9 mouse cellular contexts compared by ENCODE assay signal in genomic region chr10:120270777-120271176, GRCm38 (mm10). TPM values are rescaled to one million over a fixed set of nuclear protein-coding genes. Genes with fewer than 3 reads are reported as not detected.
A peak's percentile ranks its signal among the peaks of the same experiment; 100 is the strongest.
DNase-seq lines count a peak whose midpoint lies in the region; ATAC-seq and TF ChIP-seq lines count a peak whose summit lies in the region.
"Had no signal": no experiment of that assay in that cellular context is flagged by ENCODE, and none has a peak within 500 bp of the region (broad histone marks: within the 10 kb centered on the region; RNA-seq: fewer than 3 reads in every experiment).

No protein-coding gene starts in this region.

- H3K9me3 ChIP-seq in forebrain, embryonic 11.5 days (ENCODE audit: control insufficient read depth, low read length), result no peaks in the 10 kb centered on the region
- H3K9me3 ChIP-seq in forebrain, embryonic 13.5 days (replicated peaks), result 0 out of 2 replicates have a peak, but pooled peaks cover 4% of the 10 kb centered on the region
- H3K9me3 ChIP-seq: neural tube, embryonic 13.5 days had no signal

- no peak overlapping the region for H3K4me2 ChIP-seq in forebrain, embryonic 11.5 days (ENCODE audit: low read depth, low read length, severe bottlenecking)
- H3K4me2 ChIP-seq in forebrain, embryonic 13.5 days, result no peak overlapping the region

- no peaks in the 10 kb centered on the region for H3K36me3 ChIP-seq in forebrain, embryonic 11.5 days (ENCODE audit: control insufficient read depth, insufficient read depth, low read length)
- no peaks in the 10 kb centered on the region for H3K36me3 ChIP-seq in forebrain, embryonic 13.5 days (ENCODE audit: poor library complexity, severe bottlenecking)
- H3K36me3 ChIP-seq: neural tube, embryonic 13.5 days had no signal

- ATAC-seq in forebrain, embryonic 11.5 days (replicated peaks; ENCODE audit: low FRiP score), result no peak
- no peak for ATAC-seq in forebrain, embryonic 13.5 days
- ATAC-seq in megakaryocyte-erythroid progenitor cell, adult 5-6 weeks (replicated peaks; ENCODE audit: low FRiP score, low TSS enrichment, poor library complexity, severe bottlenecking), result peak; percentile 79
- no peak for ATAC-seq in frontal cortex, adult (ENCODE audit: low TSS enrichment)

- no peaks in the 10 kb centered on the region for H3K27me3 ChIP-seq in forebrain, embryonic 11.5 days (ENCODE audit: control insufficient read depth, insufficient read depth, low read length)
- no peaks in the 10 kb centered on the region for H3K27me3 ChIP-seq in forebrain, embryonic 13.5 days
- H3K27me3 ChIP-seq: neural tube, embryonic 13.5 days had no signal

- DNase-seq in forebrain, embryonic 11.5 days (ENCODE audit: low spot score), result peak; percentile 63
- DNase-seq in right cerebral cortex, adult 2 months (ENCODE audit: low spot score in 2 of 2), result peak; percentile 20 to 34
- DNase-seq in right cerebral cortex, postnatal 36 days (ENCODE audit: low spot score in 2 of 2), result no peak
- DNase-seq in kidney, postnatal 10 days, result peak; percentile 76

- TF ChIP-seq POLR2A in bone marrow, adult 2 months (IDR thresholded peaks at IDR 0.05; ENCODE audit: borderline replicate concordance, control insufficient read depth, low read depth, low read length), result no peak

- TF ChIP-seq CTCF in bone marrow, adult 2 months (IDR thresholded peaks at IDR 0.05; ENCODE audit: control insufficient read depth, insufficient read depth, low read length), result 0 out of 2 replicates have a peak, but pooled peaks have one; percentile 6

- H3K27ac ChIP-seq in forebrain, embryonic 11.5 days (ENCODE audit: low read depth, low read length), result no peak overlapping the region
- H3K27ac ChIP-seq in forebrain, embryonic 13.5 days, result no peak overlapping the region
- no peak overlapping the region for H3K27ac ChIP-seq in bone marrow, adult 2 months (ENCODE audit: control insufficient read depth, insufficient read depth, low read depth, low read length, poor library complexity)
- H3K27ac ChIP-seq: neural tube, embryonic 13.5 days had no signal

- 82% methylated on average over 4 of the region's 4 CpGs for WGBS in forebrain, embryonic 11.5 days
- WGBS in forebrain, embryonic 13.5 days, result 84% methylated on average over 4 of the region's 4 CpGs
- 49% methylated on average over 4 of the region's 4 CpGs for WGBS in bone marrow, adult 2 months

- no peak overlapping the region for H3K4me3 ChIP-seq in forebrain, embryonic 11.5 days (ENCODE audit: low read depth, low read length)
- no peak overlapping the region for H3K4me3 ChIP-seq in forebrain, embryonic 13.5 days
- H3K4me3 ChIP-seq in bone marrow, adult 2 months (replicated peaks; ENCODE audit: control insufficient read depth, low read depth, low read length), result no peak overlapping the region
- H3K4me3 ChIP-seq: neural tube, embryonic 13.5 days had no signal

- peaks cover 11% of the 10 kb centered on the region for H3K4me1 ChIP-seq in forebrain, embryonic 11.5 days (replicated peaks; ENCODE audit: control insufficient read depth, insufficient read depth, low read length)
- peaks cover 19% of the 10 kb centered on the region for H3K4me1 ChIP-seq in forebrain, embryonic 13.5 days
- H3K4me1 ChIP-seq in bone marrow, adult 2 months (ENCODE audit: control insufficient read depth, insufficient read depth, low read length), result peaks cover 2% of the 10 kb centered on the region; the same call in 1 of the 2 replicates

- no peak overlapping the region for H3K9ac ChIP-seq in forebrain, embryonic 11.5 days (ENCODE audit: low read length)
- no peak overlapping the region for H3K9ac ChIP-seq in forebrain, embryonic 13.5 days
- H3K9ac ChIP-seq: neural tube, embryonic 13.5 days had no signal

RNA-seq across cellular contexts. Expression of gene Llph, which starts 43.9 kb away (rescaled TPM):
- 57.6 and 59.0 TPM in 2 replicates for polyA plus RNA-seq in forebrain, embryonic 11.5 days (2014; fragmentation: Nextera tagmentation; extraction: Ambion mirVana)
- 50.9 and 58.7 TPM in 2 replicates for polyA plus RNA-seq in forebrain, embryonic 13.5 days (2015; fragmentation: Nextera tagmentation; extraction: Ambion mirVana)
- 15.0 and 45.4 TPM in 2 replicates for polyA plus RNA-seq in bone marrow, adult 2 months (2011; ENCODE audit: insufficient read depth, insufficient read length, low replicate concordance, missing spikeins)
- 85.9 and 124 TPM in 2 replicates for total RNA-seq in megakaryocyte-erythroid progenitor cell, adult 5-6 weeks (2014; fragmentation: Nextera tagmentation)
- 101 and 109 TPM in 2 replicates for total RNA-seq in megakaryocyte-erythroid progenitor cell, adult 5-6 weeks (2017)

Comparison
In these comparisons a context has a peak if more than half of its experiments do, and no peak if none do; other contexts are left out.
1. DNase-seq: peak in forebrain, embryonic 11.5 days (single experiment), right cerebral cortex, adult 2 months (2 of 2) and kidney, postnatal 10 days (single experiment); none in right cerebral cortex, postnatal 36 days (0 of 2).